Mouse (Mus musculus): Measurements from ENCODE around the gene Dync1li1.

- TF ChIP-seq MXI1 (IDR thresholded peaks at IDR 0.05; ENCODE audit: low read depth, low read length) (no peak), NELFE (IDR thresholded peaks at IDR 0.05; ENCODE audit: low read depth, low read length) (no peak)
These were observed 44.6 kb downstream of the Dync1li1 start for GRCm38 (mm10) chr9:114733238-114733637.

All from CH12.LX (cell line).